Mouse (Mus musculus): ENCODE measurements around the gene Faim.

Faim gene

GRCm38 (mm10) chr9:98974898-98975297 lies 11.3 kb upstream of the Faim start:
- DNase-seq (ENCODE audit: low spot score) = no peak

GRCm38 (mm10) chr9:98976081-98976480 lies 10.1 kb upstream of the Faim start:
- no peak for DNase-seq (ENCODE audit: low spot score)

DNA sequence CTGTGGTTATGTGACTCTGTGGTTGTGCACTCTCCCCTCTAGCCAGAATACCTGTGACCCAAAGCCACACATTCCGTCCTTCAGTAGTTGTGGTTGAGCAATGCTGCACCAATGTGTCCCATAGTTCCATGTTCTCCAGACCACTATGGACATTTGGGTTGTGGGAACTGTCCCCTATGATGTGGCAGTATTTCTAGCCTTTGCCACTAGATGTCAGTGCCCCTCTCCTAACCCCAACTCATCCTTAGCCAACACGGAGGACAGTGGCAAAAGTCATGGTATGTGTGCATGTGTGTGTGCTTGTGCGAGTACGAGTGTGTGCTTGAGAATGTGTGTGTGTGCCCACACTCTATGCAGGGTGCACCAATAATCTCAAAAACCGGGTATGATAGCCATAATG lies 9.7 kb upstream of the Faim start:
- no peak for DNase-seq (ENCODE audit: low spot score)

- peak; percentile 90 for DNase-seq (ENCODE audit: low spot score)
Measured at GRCm38 (mm10) chr9:98979431-98980416, 6.4 kb upstream of the Faim start.

DNA sequence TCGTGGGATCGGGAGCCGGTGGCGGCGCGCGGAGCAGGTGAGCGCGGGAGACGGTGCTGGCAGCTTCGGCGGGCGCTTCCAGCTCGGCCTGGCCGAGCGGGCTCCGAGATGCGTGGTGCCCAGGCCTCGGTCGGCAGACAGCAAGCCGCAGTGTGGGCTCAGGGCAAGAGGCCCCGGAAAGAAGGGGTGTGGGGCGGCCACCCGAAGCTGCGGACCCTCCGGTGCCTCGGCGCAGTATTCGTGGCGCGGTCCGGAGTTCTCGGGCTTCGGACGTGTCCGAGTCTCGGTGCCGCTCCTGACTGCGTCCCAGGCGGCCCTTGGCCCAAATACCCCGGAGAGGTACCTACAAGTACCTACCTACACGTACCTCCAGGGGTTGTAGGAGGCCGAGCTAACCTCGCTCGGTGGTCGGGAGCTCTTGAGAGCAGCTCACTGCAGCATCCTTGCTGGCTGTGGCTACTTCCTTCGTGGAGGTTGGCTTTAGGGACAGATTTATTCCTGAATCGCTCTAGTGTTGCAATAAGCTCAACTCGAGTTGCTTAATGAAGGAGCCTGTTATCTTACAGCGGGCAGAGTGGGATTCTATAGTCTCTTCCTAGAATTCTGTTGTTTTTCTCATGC lies 413 bp downstream of the Faim start:
- DNase-seq (ENCODE audit: low spot score) = no peak

GRCm38 (mm10) chr9:98987131-98987530 lies 958 bp downstream of the Faim start:
- DNase-seq (ENCODE audit: low spot score) = no peak

DNA sequence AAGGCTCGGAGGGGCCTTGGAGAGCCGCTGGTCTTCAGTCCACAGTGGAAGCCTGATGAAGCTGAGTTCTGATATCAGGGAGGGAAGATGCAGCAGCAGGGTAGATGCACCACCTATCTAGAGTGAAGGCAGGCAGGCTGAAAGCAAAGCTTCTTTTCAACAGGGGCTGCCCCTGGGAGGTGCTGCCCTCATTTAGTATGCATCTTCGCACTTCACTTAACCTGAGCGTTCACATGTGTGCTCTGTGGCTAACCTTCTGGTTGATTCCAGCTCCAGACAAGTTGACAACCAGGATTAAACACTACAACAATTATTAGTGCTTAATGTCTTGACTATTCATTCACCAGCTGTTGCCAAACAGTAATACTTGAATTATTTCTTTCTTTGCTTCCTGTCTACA lies 7.9 kb downstream of the Faim start:
- DNase-seq (ENCODE audit: low spot score) = no peak

GRCm38 (mm10) chr9:98999881-99000339 lies 13.7 kb downstream of the Faim start:
- DNase-seq (ENCODE audit: low spot score) = no peak

DNA sequence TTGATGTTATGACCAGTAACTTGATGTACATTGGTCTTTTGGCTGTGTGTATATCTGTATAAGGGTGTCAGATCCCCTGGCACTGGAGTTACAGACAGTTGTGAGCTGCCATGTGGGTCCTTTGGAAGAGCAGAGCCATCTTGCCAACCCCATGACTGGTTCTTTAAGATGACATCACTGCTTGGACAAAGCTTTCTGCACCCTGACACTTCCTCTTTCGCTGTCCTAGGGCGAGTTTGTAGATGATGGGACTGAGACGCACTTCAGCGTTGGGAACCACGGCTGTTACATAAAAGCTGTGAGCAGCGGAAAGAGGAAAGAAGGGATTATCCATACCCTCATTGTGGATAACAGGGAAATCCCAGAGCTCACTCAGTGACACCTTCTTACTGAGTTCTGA lies 15.2 kb downstream of the Faim start:
- DNase-seq (ENCODE audit: low spot score) = no peak

GRCm38 (mm10) chr9:99009069-99009897 lies 23.1 kb downstream of the Faim start:
- DNase-seq (ENCODE audit: low spot score) = no peak

GRCm38 (mm10) chr9:99009898-99010199 lies 23.7 kb downstream of the Faim start:
- DNase-seq (ENCODE audit: low spot score) = no peak

DNA sequence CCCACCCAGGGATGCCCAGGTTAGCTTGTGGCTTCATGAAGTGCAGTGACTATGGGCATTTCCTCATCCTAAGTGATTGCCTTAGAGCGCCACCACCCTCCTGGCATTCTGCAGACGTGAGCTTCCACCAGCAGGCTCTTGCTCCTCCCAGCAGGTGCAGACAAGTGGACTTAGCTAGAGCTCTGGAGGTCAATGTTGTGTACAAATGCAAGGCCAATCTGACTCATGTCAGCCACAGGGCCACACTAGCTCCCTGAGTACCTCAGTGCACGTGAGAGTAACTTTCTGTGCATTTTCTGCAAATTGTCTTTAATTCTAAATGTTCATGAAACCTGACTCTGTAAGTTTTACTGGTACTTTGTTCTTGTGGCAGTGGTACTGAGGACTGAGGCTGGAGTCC lies 30.1 kb downstream of the Faim start:
- DNase-seq (ENCODE audit: low spot score) = no peak

DNA sequence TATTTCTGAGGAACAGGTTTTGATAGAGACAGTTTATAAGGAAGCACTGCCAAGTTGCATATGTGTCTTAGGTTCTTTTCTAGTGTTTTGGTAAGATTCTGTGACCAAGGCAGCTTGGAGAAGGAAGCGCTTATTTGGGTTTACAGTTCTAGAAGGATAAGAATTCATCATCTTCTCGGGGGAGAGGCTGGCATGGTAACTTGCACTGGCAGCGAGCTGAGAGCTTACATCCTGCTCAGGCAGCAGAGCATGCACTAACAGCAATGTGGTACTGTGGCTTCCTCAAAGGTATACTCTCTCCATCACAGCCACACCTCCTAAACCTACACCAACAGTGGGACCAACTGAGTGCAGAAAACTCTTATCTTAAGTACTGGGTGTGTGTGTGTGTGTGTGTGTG lies 30.6 kb downstream of the Faim start:
- no peak for DNase-seq (ENCODE audit: low spot score)

DNA sequence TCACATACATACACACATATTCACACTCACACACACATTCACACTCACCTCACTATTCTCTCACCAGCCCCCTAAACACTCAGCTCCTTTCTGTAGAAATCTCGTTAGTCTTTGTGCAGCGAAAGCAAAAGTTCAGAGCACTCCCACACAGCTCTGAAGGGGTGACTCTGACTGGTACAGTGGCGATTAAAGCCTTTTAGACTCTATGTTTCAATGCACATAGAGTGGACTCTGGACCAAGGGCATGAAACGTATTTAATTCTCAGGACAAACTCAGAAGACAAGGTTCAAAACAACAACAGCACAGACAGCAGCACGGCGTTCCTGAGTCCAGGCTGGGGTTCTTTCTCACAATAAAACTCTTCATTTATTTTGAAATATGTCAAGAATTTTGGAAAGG lies 31.5 kb downstream of the Faim start:
- DNase-seq (ENCODE audit: low spot score) = no peak

- no peak for DNase-seq (ENCODE audit: low spot score)
Measured at GRCm38 (mm10) chr9:99021166-99021565, 35.0 kb downstream of the Faim start.

- DNase-seq (ENCODE audit: low spot score) = no peak
Measured at GRCm38 (mm10) chr9:99021751-99022150, 35.6 kb downstream of the Faim start.

DNA sequence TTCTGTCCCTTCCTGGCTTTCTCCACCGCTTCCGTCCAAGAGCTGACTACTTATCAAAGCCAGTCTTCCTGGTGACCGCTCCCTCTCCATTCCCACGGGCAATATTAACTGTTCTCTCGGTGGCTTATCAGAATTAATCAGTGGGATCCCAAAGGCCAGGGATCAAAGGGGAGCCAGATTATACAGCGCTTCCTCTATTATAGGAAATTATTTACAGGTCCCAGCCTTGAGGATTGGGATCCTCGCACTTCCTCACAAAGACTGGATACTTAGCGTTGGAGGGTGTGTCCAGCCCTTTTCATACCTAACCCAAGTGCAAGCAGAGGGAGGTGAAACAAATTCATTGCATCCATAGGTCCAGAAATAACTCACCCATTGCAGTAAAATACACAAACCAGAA lies 45.9 kb downstream of the Faim start:
- DNase-seq (ENCODE audit: low spot score) = no peak

GRCm38 (mm10) chr9:99034111-99034510 lies 47.9 kb downstream of the Faim start:
- no peak for DNase-seq (ENCODE audit: low spot score)

DNA sequence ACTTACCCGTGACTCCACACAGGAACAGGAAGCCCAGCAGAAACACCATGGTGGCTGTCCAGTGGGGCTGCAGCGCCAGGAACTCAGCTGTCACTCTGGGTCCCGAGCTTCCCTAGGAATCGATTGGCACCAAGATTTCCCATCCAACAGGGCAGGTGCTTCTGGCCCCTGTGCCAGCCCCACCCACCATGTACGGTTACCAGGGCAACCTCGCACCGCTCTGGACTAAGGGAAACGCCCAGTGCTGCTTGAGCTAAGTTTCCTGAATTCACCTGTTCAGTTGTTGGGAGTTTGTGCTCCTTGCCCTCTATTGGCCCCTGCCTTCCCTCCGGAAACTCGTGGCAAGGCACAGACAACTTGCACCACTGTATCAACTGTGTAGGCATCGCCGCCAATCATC lies 49.4 kb downstream of the Faim start, which contains the start of gene Gm1123:
Gene Gm1123 (minus strand): TSS at position 141 of the 400 bp plus-strand sequence.
- DNase-seq (ENCODE audit: low spot score) = no peak

GRCm38 (mm10) chr9:99041994-99042393 lies 55.8 kb downstream of the Faim start:
- no peak for DNase-seq (ENCODE audit: low spot score)

GRCm38 (mm10) chr9:99042641-99043040 lies 56.5 kb downstream of the Faim start:
- DNase-seq (ENCODE audit: low spot score) = no peak

GRCm38 (mm10) chr9:99044761-99045160 lies 58.6 kb downstream of the Faim start:
- no peak for DNase-seq (ENCODE audit: low spot score)

Data from urinary bladder, postnatal 14 days (tissue).